Mouse (Mus musculus) embryo, embryonic 9.5 days (tissue): ENCODE measurements around the gene Prl3d1.
"Not testable (repeated sequence)": the region's sequence is repeated elsewhere in the genome, so short reads cannot be mapped to it uniquely, and the experiment has no call there.

Experiments used
- DNase-seq: peaks from one replicate; pipeline ENCODE4 v3.0.0-alpha.2; 2017; ENCODE audit errors: extremely low spot score

Gene Prl3d1

DNA sequence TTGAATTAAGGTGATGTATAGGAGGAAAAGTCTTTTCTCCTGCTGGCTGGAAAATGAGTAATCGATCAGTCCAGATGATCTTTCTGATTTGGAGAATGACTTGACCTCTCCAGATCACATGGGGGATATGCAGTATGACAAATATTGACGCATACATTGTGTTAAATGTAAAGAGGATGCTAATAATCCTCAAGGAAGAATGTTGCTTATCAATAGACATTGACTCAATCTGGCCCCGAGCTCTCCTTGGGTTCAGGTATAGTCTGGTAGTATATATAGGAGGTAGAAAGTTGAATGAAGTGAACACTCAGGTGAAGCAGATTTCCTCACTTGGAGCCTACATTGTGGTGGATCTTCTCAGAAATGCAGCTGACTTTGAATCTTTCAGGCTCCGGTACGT lies at the start of gene Prl3d1:
Prl3d1 (plus strand) TSS at position 301 of the 400 bp plus-strand sequence.
- not testable (repeated sequence) for DNase-seq

DNA sequence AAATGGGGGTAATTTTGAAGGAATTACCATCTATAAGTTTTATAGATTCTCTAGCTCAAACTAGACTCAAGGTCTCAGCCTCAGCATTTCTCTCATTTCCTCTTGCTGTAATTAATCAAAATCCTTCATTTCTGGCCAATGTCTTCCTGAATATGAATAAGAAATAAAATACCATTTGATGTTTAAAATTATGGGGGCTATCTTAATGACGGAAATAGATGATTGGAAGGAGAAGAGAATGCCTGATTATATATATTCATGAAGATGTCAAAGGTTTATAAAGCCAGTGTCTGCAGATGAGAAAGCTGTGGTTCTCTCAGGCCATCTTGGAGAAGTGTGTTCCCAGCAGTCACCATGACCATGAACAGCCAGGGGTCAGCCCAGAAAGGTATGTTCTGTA lies 36.7 kb upstream of the Prl3d1 start, which contains the start of gene Prl:
Prl (plus strand) TSS at position 301 of the 400 bp plus-strand sequence.
- no peak for DNase-seq

DNA sequence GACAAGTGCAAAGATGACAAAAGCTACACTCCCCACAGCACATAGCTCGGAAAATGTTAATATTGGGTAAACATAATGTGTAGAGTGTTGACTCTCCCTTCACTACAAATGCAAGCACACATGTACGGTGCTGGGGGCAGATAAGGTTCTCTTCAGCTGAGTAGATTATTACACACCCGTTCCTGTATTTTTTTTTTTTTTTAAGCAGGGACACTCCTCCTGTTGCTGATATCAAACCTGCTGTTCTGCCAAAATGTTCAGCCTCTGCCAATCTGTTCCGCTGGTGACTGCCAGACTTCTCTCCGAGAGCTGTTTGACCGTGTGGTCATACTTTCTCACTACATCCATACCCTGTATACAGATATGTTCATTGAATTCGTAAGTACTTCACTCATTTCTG lies 34.8 kb upstream of the Prl3d1 start:
- DNase-seq, result no peak

DNA sequence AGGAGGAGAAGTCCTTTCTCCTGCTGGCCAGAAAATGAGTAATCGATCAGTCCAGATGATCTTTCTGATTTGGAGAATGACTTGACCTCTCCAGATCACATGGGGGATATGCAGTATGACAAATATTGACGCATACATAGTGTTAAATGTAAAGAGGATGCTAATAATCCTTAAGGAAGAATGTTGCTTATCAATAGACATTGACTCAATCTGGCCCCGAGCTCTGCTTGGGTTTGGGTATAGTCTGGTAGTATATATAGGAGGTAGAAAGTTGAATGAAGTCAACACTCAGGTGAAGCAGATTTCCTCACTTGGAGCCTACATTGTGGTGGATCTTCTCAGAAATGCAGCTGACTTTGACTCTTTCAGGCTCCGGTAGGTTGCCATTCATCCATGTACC lies 27.4 kb downstream of the Prl3d1 start, which contains the start of gene Prl3d2:
Prl3d2 (plus strand) TSS at position 301 of the 400 bp plus-strand sequence.
- not testable (repeated sequence) for DNase-seq

DNA sequence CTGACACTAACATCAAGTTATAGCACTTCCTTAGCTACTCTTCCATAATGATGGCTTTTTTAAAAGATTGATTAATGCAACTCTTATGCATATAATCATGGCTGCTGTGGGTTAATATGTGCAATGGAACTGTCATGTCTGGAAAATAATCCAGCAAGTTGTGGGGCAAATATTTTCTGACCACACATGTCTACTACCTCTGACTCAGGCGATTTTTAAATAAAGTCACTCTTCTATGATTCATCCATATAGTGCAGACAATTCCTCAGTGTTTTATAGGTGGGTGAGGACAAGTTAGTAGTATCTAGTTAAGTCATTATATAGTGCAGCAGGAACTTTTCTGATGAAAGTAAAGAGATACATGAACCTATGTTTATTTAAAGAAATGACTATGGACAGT lies 54.3 kb downstream of the Prl3d1 start:
- DNase-seq, result no peak
